Mouse (Mus musculus): ENCODE measurements around the gene Obsl1. TPM values are rescaled to one million over a fixed set of nuclear protein-coding genes. Genes with fewer than 3 reads are reported as not detected.

Obsl1 gene
- total and polyA plus RNA-seq, 3 experiments: 0.08 to 1.2 TPM; not detected in 1

GRCm38 (mm10) chr1:75502945-75503650, 3.2 kb downstream of the Obsl1 start:
- no peak for TF ChIP-seq GABPA (IDR thresholded peaks at IDR 0.05; ENCODE audit: low read depth, low read length)
- TF ChIP-seq ETS1 (IDR thresholded peaks at IDR 0.05; ENCODE audit: low read depth, low read length): no peak
- TF ChIP-seq ELF1 (IDR thresholded peaks at IDR 0.05; ENCODE audit: low read depth, low read length): no peak
- no peak for TF ChIP-seq EP300 (IDR thresholded peaks at IDR 0.05; ENCODE audit: low read depth in 1 of 2, low read length in 2 of 2)
- TF ChIP-seq ZC3H11A (IDR thresholded peaks at IDR 0.05; ENCODE audit: low read depth, low read length): no peak
- no peak for TF ChIP-seq SIN3A (IDR thresholded peaks at IDR 0.05; ENCODE audit: low read length)
- TF ChIP-seq POLR2AphosphoS5 (IDR thresholded peaks at IDR 0.05; ENCODE audit: borderline replicate concordance, low read depth, low read length): no peak
- no peak for TF ChIP-seq GATA1 (IDR thresholded peaks at IDR 0.05; ENCODE audit: low read depth, low read length)
- TF ChIP-seq HCFC1 (IDR thresholded peaks at IDR 0.05; ENCODE audit: low read depth, low read length): no peak
- TF ChIP-seq NELFE (IDR thresholded peaks at IDR 0.05; ENCODE audit: low read depth, low read length): no peak
- TF ChIP-seq KAT2A (conservative IDR thresholded peaks at IDR 0.05; ENCODE audit: low read depth, low read length): no peak
- TF ChIP-seq POLR2A (IDR thresholded peaks at IDR 0.05; ENCODE audit: control insufficient read depth in 1 of 2, insufficient read depth in 1 of 2, low read depth in 1 of 2, low read length in 2 of 2, poor library complexity in 1 of 2): no peak
- TF ChIP-seq SMC3 (IDR thresholded peaks at IDR 0.05; ENCODE audit: low read depth, low read length): no peak
- no peak for TF ChIP-seq BHLHE40 (IDR thresholded peaks at IDR 0.05; ENCODE audit: borderline replicate concordance, low read depth, low read length)
- no peak for TF ChIP-seq USF2 (IDR thresholded peaks at IDR 0.05; ENCODE audit: borderline replicate concordance in 1 of 2, insufficient read depth in 1 of 2, low read depth in 1 of 2, low read length in 2 of 2)
- no peak for TF ChIP-seq UBTF (IDR thresholded peaks at IDR 0.05; ENCODE audit: borderline replicate concordance, insufficient read depth, low read depth, low read length)
- no peak for DNase-seq (ENCODE audit: low read depth, low spot score)
- no peak overlapping the region for H3K27ac ChIP-seq (ENCODE audit: control insufficient read depth, low read depth, low read length)
- no peaks in the 10 kb centered on the region for H3K4me1 ChIP-seq (ENCODE audit: control insufficient read depth in 1 of 2, insufficient read depth in 2 of 2, low read length in 2 of 2)
- no peaks in the 10 kb centered on the region for H3K27me3 ChIP-seq (ENCODE audit: control insufficient read depth in 1 of 2, insufficient read depth in 2 of 2, low read length in 2 of 2)
- H3K4me3 ChIP-seq (ENCODE audit: control insufficient read depth in 1 of 2, insufficient read depth in 1 of 2, low read depth in 2 of 2, low read length in 2 of 2): no peak overlapping the region
- H3K9me3 ChIP-seq (replicated peaks; ENCODE audit: insufficient read depth, low read length): no peaks in the 10 kb centered on the region
- no peaks in the 10 kb centered on the region for H3K36me3 ChIP-seq (ENCODE audit: control insufficient read depth in 1 of 2, insufficient read depth in 2 of 2, low read length in 2 of 2)
- no peaks in the 10 kb centered on the region for H3K79me2 ChIP-seq (ENCODE audit: control insufficient read depth, insufficient read depth, low read length, poor library complexity)
- no peak overlapping the region for H3K9ac ChIP-seq (ENCODE audit: control insufficient read depth, low read depth, low read length, poor library complexity, severe bottlenecking)

DNA sequence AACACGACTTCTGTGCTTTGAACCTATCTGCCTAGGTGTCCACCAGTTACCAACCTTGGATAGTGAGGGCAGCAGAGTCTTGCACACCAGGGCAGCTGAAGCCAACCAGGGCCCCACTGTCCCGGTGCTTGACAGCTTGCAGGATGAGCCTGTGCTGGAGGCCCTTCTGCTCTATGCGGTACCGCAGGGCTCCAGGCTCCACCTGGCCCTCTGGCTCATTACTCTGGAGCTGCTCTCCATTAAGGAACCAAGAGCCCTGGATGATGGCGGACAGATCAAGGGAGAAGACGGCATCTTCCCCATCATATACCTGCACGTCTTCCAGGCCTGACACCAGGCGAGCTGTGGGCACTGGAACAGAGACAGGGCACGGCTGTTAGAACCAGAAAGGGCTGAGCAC, 4.3 kb downstream of the Obsl1 start:
- Histone ChIP-seq H3K36me3 (ENCODE audit: control insufficient read depth in 1 of 2, insufficient read depth in 2 of 2, low read length in 2 of 2) (no peaks in the 10 kb centered on the region), H3K27me3 (ENCODE audit: control insufficient read depth in 1 of 2, insufficient read depth in 2 of 2, low read length in 2 of 2) (no peaks in the 10 kb centered on the region)

More for the DNA sequence above, 4.3 kb downstream of the Obsl1 start:
- Histone ChIP-seq H3K27ac (ENCODE audit: control insufficient read depth, low read depth, low read length) (no peak overlapping the region), H3K9me3 (replicated peaks; ENCODE audit: insufficient read depth, low read length) (no peaks in the 10 kb centered on the region), H3K79me2 (ENCODE audit: control insufficient read depth, insufficient read depth, low read length, poor library complexity) (no peaks in the 10 kb centered on the region), H3K9ac (ENCODE audit: control insufficient read depth, low read depth, low read length, poor library complexity, severe bottlenecking) (no peak overlapping the region), H3K4me1 (ENCODE audit: control insufficient read depth in 1 of 2, insufficient read depth in 2 of 2, low read length in 2 of 2) (no peaks in the 10 kb centered on the region), H3K4me3 (ENCODE audit: control insufficient read depth in 1 of 2, insufficient read depth in 1 of 2, low read depth in 2 of 2, low read length in 2 of 2) (no peak overlapping the region)
- TF ChIP-seq ZMIZ1 (IDR thresholded peaks at IDR 0.05; ENCODE audit: low read depth, low read length) (no peak), POLR2A (IDR thresholded peaks at IDR 0.05; ENCODE audit: control insufficient read depth in 1 of 2, insufficient read depth in 1 of 2, low read depth in 1 of 2, low read length in 2 of 2, poor library complexity in 1 of 2) (no peak), EP300 (IDR thresholded peaks at IDR 0.05; ENCODE audit: low read depth in 1 of 2, low read length in 2 of 2) (no peak), E2F4 (IDR thresholded peaks at IDR 0.05; ENCODE audit: borderline replicate concordance, low read depth, low read length) (no peak), MXI1 (IDR thresholded peaks at IDR 0.05; ENCODE audit: low read depth, low read length) (no peak), MYC (IDR thresholded peaks at IDR 0.05; ENCODE audit: low read depth, low read length) (no peak), SIN3A (IDR thresholded peaks at IDR 0.05; ENCODE audit: low read length) (no peak), SMC3 (IDR thresholded peaks at IDR 0.05; ENCODE audit: low read depth, low read length) (no peak), HCFC1 (IDR thresholded peaks at IDR 0.05; ENCODE audit: low read depth, low read length) (no peak), TCF12 (IDR thresholded peaks at IDR 0.05; ENCODE audit: low read depth, low read length) (no peak), TAL1 (IDR thresholded peaks at IDR 0.05; ENCODE audit: low read length) (no peak), CHD1 (IDR thresholded peaks at IDR 0.05; ENCODE audit: low read depth, low read length) (no peak), JUND (IDR thresholded peaks at IDR 0.05; ENCODE audit: low read depth, low read length) (no peak), ZKSCAN1 (IDR thresholded peaks at IDR 0.05; ENCODE audit: low read depth, low read length) (no peak), ELF1 (IDR thresholded peaks at IDR 0.05; ENCODE audit: low read depth, low read length) (no peak), MAX (IDR thresholded peaks at IDR 0.05; ENCODE audit: low read length) (no peak), ZNF384 (IDR thresholded peaks at IDR 0.05; ENCODE audit: low read depth, low read length) (no peak), ZC3H11A (IDR thresholded peaks at IDR 0.05; ENCODE audit: low read depth, low read length) (no peak)
- DNase-seq (ENCODE audit: low read depth, low spot score): no peak

Measured in MEL (cell line).